Mouse (Mus musculus) spleen, embryonic (tissue): ENCODE data around the gene Polh.

ENCODE experiments used
- CTCF ChIA-PET: fragments of 350-600 bp; sonication (Branson Sonifier 250); formaldehyde crosslinking; loops from one replicate; lab custom pipeline; 2022; lab: Charles Lee

The Polh gene

DNA sequence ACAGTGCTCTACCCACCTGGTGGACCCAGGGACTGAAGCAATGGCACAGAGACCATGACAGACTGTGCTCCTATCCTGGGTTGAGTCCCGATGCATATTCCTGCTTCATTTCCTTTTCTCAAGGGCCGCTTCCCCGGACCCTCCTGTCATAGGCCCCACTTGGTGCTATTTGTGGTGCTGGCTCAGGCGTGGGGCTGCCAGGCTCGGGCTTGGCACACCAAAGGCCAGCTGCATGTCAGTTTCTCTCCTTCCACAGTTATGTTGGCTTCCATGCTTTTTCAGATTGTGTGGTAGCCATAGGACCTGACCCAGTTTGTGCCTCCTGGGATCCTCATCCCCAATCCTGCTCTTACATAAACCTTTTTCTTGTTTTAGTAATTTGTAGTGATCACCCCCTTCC, 33.7 kb downstream of the Polh start:
- CTCF ChIA-PET, result no interaction called here

DNA sequence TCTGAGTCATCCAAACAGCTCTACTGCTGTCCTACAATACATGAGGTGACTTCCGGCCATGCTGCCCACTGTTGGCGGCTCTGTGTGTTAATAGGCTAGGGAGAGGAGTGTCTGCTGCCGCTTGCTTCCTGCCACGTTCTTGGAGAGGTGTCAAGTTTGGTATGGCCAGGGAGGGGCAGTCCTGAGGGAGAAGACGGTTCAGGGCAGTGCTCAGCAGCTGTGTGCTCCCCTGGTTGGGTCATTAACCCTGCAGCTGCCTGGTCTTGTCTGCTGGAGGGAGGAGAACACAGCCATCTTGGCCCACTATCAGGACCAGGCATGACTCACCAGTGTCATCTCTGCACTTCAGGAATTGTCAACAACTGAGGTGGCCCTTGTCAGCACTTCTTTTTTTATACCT, 34.1 kb downstream of the Polh start:
- CTCF ChIA-PET, result no interaction called here

DNA sequence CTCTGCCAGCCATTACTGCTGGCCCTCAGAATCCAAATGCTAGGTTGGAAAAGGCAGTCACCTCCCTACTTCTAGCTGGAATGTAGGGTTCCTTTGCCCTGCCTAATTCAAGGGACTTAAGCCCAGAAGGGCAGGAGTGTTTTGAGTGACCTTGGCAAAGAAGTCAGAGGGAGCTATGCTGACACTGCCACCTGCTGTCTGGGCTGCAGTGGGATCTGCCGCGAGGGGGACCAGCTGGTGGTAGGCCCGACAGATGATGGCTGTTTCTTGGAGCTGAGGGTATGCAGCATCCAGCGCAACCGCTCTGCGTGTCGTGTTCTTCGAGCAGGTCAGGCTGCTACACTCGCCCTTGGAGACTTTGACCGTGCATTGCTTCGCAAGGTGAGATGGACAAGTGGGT, 35.4 kb downstream of the Polh start:
- CTCF ChIA-PET, result no interaction called here

GRCm38 (mm10) chr17:46166270-46166669, 36.2 kb downstream of the Polh start:
- CTCF ChIA-PET, result no interaction called here

DNA sequence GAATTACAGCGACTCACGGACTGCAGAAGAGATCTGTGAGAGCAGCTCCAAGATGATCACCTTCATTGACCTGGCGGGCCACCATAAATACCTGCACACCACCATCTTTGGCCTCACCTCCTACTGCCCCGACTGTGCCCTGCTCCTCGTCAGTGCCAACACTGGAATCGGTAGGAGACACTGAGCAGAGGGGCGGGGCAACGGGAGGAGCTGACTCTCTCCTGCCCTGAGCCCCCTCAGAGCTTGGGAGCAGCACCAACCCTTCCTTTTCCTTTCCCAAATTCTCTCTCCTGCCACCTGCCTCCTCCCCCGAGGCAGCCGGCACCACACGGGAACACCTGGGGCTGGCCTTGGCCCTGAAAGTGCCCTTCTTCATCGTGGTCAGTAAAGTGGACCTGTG, 37.0 kb downstream of the Polh start:
- CTCF ChIA-PET, result no interaction called here

GRCm38 (mm10) chr17:46164791-46165190, 37.7 kb downstream of the Polh start:
- CTCF ChIA-PET, result interaction anchor here (0.7 kb wide), 1 partner anchor 488 kb away, joined by 3 read pairs; no protein-coding TSS in a partner anchor

GRCm38 (mm10) chr17:46164301-46164700, 38.1 kb downstream of the Polh start:
- CTCF ChIA-PET, result no interaction called here

- CTCF ChIA-PET, result no interaction called here
These were observed 39.5 kb downstream of the Polh start for GRCm38 (mm10) chr17:46162951-46163421.

DNA sequence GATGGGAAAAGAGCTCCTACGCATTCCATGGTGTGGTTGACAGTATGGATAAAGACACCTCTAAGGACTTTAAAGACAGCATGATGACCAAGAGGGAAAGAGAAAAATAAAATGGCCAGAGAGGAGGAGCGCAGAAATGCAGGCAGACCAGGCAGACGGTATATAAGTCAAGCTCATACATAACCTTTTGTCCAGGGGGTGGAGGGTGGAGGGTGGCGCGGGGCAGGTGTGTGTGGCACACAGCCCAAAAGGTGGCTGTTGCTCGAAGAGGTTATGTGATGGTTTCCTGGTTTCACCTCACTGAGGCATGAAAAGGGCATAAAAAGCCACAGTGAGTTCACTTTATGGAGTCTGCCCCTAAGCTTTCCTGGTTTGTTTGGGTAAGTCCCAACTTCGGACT, 39.9 kb downstream of the Polh start:
- CTCF ChIA-PET, result no interaction called here

GRCm38 (mm10) chr17:46161710-46162109, 40.7 kb downstream of the Polh start:
- CTCF ChIA-PET, result no interaction called here

DNA sequence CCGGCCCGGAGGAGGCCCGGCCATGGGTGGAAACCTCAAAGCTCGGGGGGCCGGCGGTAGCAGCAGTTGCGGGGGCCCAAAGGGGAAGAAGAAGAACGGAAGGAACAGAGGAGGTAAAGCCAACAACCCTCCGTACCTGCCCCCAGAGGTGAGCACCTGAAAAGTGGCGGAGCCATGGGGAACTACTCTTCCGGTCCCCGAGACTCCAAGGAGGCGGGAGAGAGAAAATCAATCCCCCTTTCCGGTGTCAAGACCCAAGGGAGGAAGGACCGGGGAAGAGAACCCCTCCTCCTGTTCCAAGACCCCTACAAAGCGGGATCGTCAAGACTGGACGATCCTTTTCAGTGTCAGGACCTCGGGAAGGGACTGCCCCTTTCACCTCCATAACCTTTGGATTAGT, 41.3 kb downstream of the Polh start:
- CTCF ChIA-PET, result no interaction called here

GRCm38 (mm10) chr17:46160686-46161085, 41.8 kb downstream of the Polh start, which contains the start of gene Gtpbp2:
Gene Gtpbp2 (plus strand): TSS chr17:46161032.
- CTCF ChIA-PET, result interaction anchor here (0.6 kb wide), 1 partner anchor 14 kb away, joined by 10 read pairs; no protein-coding TSS in a partner anchor

DNA sequence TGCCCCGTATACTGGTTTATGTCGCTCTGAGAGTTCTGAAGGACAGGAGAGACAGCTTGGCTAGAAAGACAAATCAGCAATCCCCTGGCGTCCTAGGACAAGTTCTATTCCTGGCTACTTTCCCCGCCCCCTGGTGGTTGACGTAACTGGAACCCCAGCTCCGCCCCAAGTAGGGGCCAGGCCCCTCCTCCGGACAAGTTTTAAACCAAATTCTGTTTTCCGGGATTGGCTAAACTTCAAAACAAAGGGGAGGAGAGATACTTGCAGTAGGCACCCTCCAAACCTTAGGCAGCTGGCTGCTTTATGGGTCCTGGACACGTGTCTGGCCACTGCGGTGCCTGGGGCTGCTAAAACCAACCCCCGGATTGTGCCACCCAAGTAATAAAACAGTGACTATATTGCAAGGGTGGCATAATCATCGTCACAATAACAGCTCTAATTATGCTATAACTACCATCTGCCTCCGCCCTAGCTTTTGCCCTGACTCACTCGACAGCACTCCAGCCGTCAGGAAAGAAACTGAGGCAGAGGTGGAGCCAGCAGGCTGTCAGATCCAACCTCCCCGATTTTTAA, 42.3 kb downstream of the Polh start:
- CTCF ChIA-PET, result interaction anchor here (0.6 kb wide), 1 partner anchor 15 kb away, joined by 10 read pairs; no protein-coding TSS in a partner anchor

- CTCF ChIA-PET, result no interaction called here
These were observed 43.2 kb downstream of the Polh start for GRCm38 (mm10) chr17:46159236-46159635.

- CTCF ChIA-PET, result interaction anchor here (0.6 kb wide), 1 partner anchor 46 kb away, joined by 3 read pairs; the partner anchor contains the start of gene Mrps18a
These were observed 45.3 kb downstream of the Polh start for GRCm38 (mm10) chr17:46157131-46157530.

- CTCF ChIA-PET, result no interaction called here
These were observed 45.8 kb downstream of the Polh start for GRCm38 (mm10) chr17:46156680-46157079.

GRCm38 (mm10) chr17:46154336-46154735, 48.1 kb downstream of the Polh start:
- CTCF ChIA-PET, result no interaction called here

- CTCF ChIA-PET, result interaction anchor here (0.5 kb wide), 1 partner anchor 521 kb away, joined by 5 read pairs; no protein-coding TSS in a partner anchor
These were observed 49.3 kb downstream of the Polh start, which contains the start of gene Mad2l1bp for GRCm38 (mm10) chr17:46152847-46153782. Gene Mad2l1bp (minus strand): TSS chr17:46153553.

GRCm38 (mm10) chr17:46143578-46144423, 58.6 kb downstream of the Polh start, which contains the start of gene Rsph9:
Gene Rsph9 (minus strand): TSS chr17:46144216.
- CTCF ChIA-PET, result interaction anchor here (0.5 to 0.7 kb wide), 2 partner anchors 502 to 569 kb away, joined by 7 to 9 read pairs; no protein-coding TSS in a partner anchor

- CTCF ChIA-PET, result no interaction called here
These were observed 62.6 kb downstream of the Polh start for GRCm38 (mm10) chr17:46139872-46140271.

DNA sequence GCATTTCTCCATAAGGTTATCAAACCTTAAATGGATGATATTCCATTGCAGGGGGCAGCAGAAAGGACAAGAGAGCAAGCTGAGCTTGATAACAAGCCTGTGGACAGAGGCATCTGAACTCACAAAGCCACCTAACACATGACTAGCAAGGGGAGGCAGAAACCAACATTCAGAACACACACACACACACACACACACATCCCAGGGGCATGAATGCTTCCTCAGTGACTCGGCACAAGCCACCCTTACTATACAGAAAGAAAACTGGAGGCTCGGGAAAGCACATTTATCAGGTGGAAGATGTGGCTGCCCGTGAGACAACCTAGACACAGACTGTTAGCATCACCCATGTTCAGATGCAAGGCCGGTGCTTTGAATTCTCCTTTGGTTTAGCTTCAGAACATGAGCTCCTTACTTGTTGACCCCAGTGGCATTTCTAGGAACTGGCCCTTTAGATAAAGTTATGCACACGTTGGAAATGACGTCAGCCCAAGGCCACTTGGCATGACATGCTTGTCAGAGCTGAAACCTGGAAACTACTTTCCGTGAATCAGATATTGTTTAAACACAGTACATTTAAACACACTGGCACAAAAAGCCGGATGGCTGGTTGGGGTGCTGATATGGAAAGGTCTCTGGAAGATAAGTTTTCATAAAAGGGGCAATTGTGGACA, 63.7 kb downstream of the Polh start:
- CTCF ChIA-PET, result no interaction called here
